Mouse (Mus musculus) T-helper 1 cell (primary cell): ENCODE measurements around the gene Birc5.
"Not testable (repeated sequence)": the region's sequence is repeated elsewhere in the genome, so short reads cannot be mapped to it uniquely, and the experiment has no call there.

Experiments
- in situ Hi-C: fragments of 300-600 bp; cut with MboI, MseI; formaldehyde crosslinking; loops from one replicate; pipeline ENCODE4 v1.15.1; 2025; ENCODE audit warnings: high pct_unique_total_duplicates

Birc5 gene

GRCm38 (mm10) chr11:117826164-117826563, 22.9 kb upstream of the Birc5 start:
- in situ Hi-C loops: no loop called here

- in situ Hi-C loops: no loop called here
These were observed 22.1 kb upstream of the Birc5 start for GRCm38 (mm10) chr11:117826916-117827315.

- in situ Hi-C loops: no loop called here
These were observed 21.7 kb upstream of the Birc5 start for GRCm38 (mm10) chr11:117827386-117827785.

GRCm38 (mm10) chr11:117828149-117828887, 20.7 kb upstream of the Birc5 start:
- in situ Hi-C loops: no loop called here

- in situ Hi-C loops: no loop called here
These were observed 20.0 kb upstream of the Birc5 start for GRCm38 (mm10) chr11:117828888-117829604.

GRCm38 (mm10) chr11:117829671-117830215, 19.3 kb upstream of the Birc5 start:
- in situ Hi-C loops: no loop called here

- in situ Hi-C loops: no loop called here
These were observed 18.6 kb upstream of the Birc5 start for GRCm38 (mm10) chr11:117830401-117830800.

GRCm38 (mm10) chr11:117832086-117832969, 16.7 kb upstream of the Birc5 start:
- in situ Hi-C loops: no loop called here

- in situ Hi-C loops: not testable (repeated sequence)
These were observed 15.5 kb upstream of the Birc5 start for GRCm38 (mm10) chr11:117833509-117833908.

GRCm38 (mm10) chr11:117834086-117834485, 15.0 kb upstream of the Birc5 start:
- in situ Hi-C loops: no loop called here

GRCm38 (mm10) chr11:117836306-117836705, 12.7 kb upstream of the Birc5 start:
- in situ Hi-C loops: no loop called here

GRCm38 (mm10) chr11:117838572-117838971, 10.5 kb upstream of the Birc5 start:
- in situ Hi-C loops: no loop called here

GRCm38 (mm10) chr11:117839021-117839420, 10.0 kb upstream of the Birc5 start:
- in situ Hi-C loops: no loop called here

- in situ Hi-C loops: no loop called here
These were observed 8.1 kb upstream of the Birc5 start for GRCm38 (mm10) chr11:117840910-117841309.

GRCm38 (mm10) chr11:117843434-117843833, 5.6 kb upstream of the Birc5 start:
- in situ Hi-C loops: no loop called here

GRCm38 (mm10) chr11:117844997-117845396, 4.1 kb upstream of the Birc5 start:
- in situ Hi-C loops: no loop called here

- in situ Hi-C loops: no loop called here
These were observed 3.4 kb upstream of the Birc5 start for GRCm38 (mm10) chr11:117845651-117846050.

GRCm38 (mm10) chr11:117846640-117847039, 2.4 kb upstream of the Birc5 start:
- in situ Hi-C loops: no loop called here

GRCm38 (mm10) chr11:117847593-117848215, 1.3 kb upstream of the Birc5 start:
- in situ Hi-C loops: no loop called here

GRCm38 (mm10) chr11:117848271-117848984, 623 bp upstream of the Birc5 start:
- in situ Hi-C loops: no loop called here

- in situ Hi-C loops: no loop called here
These were observed 3.8 kb downstream of the Birc5 start for GRCm38 (mm10) chr11:117852875-117853274.
